Mouse (Mus musculus): ENCODE results near the gene Gale. TPM values are rescaled to one million over a fixed set of nuclear protein-coding genes. Genes with fewer than 3 reads are reported as not detected.
"Not testable (repeated sequence)": the region's sequence is repeated elsewhere in the genome, so short reads cannot be mapped to it uniquely, and the experiment has no call there.

The Gale gene
- total RNA-seq, 2 experiments from 2014 or later = 0.72 to 1.5 TPM

- DNase-seq = no peak
These were observed 7.1 kb downstream of the Gale start for GRCm38 (mm10) chr4:135970585-135970984.

GRCm38 (mm10) chr4:135971805-135972555 is 8.5 kb downstream of the Gale start:
- no peak for DNase-seq

GRCm38 (mm10) chr4:135972556-135972906 is 9.0 kb downstream of the Gale start, which contains the start of gene Lypla2:
Lypla2 (minus strand) TSS chr4:135972626.
- peak; percentile 88 for DNase-seq

GRCm38 (mm10) chr4:135972911-135973811 is 9.6 kb downstream of the Gale start:
- DNase-seq = no peak

- DNase-seq = no peak
These were observed 12.6 kb downstream of the Gale start for GRCm38 (mm10) chr4:135976146-135976545.

GRCm38 (mm10) chr4:135980223-135980622 is 16.7 kb downstream of the Gale start:
- not testable (repeated sequence) for DNase-seq

GRCm38 (mm10) chr4:135981524-135982063 is 18.1 kb downstream of the Gale start:
- no peak for DNase-seq

GRCm38 (mm10) chr4:135984556-135984955 is 21.0 kb downstream of the Gale start:
- no peak for DNase-seq

- no peak for DNase-seq
These were observed 21.7 kb downstream of the Gale start for GRCm38 (mm10) chr4:135985193-135985592.

GRCm38 (mm10) chr4:135985769-135986168 is 22.2 kb downstream of the Gale start:
- DNase-seq = no peak

GRCm38 (mm10) chr4:135986301-135986942 is 22.9 kb downstream of the Gale start:
- DNase-seq = no peak

GRCm38 (mm10) chr4:135986943-135987710 is 23.6 kb downstream of the Gale start, which contains the start of gene Pithd1:
Pithd1 (minus strand) TSS chr4:135987264.
- peak; percentile 90 for DNase-seq

GRCm38 (mm10) chr4:135987714-135988113 is 24.2 kb downstream of the Gale start:
- DNase-seq = no peak

- no peak for DNase-seq
These were observed 30.4 kb downstream of the Gale start for GRCm38 (mm10) chr4:135993941-135994340.

- DNase-seq = no peak
These were observed 31.6 kb downstream of the Gale start for GRCm38 (mm10) chr4:135995118-135995517.

GRCm38 (mm10) chr4:136004107-136004675 is 40.7 kb downstream of the Gale start:
- DNase-seq = no peak

GRCm38 (mm10) chr4:136004921-136005320 is 41.4 kb downstream of the Gale start:
- DNase-seq = no peak

- DNase-seq = no peak
These were observed 43.3 kb downstream of the Gale start for GRCm38 (mm10) chr4:136006821-136007220.

GRCm38 (mm10) chr4:136008782-136009447 is 45.4 kb downstream of the Gale start:
- no peak for DNase-seq

- DNase-seq = no peak
These were observed 47.1 kb downstream of the Gale start for GRCm38 (mm10) chr4:136010586-136010985.

Measured in gastrocnemius, postnatal 25 days (tissue).